Mouse (Mus musculus) forebrain, embryonic 14.5 days (tissue): ENCODE data around the gene Nebl. TPM values are rescaled to one million over a fixed set of nuclear protein-coding genes. Genes with fewer than 3 reads are reported as not detected.

Experiments used
- ATAC-seq: fragments of 200-750 bp; cut with Nextera tagmentation; 2 replicates; pipeline ENCODE4 v1.8.0; 2017; ENCODE audit warnings: mild to moderate bottlenecking, moderate library complexity
- DNase-seq: peaks from one replicate; pipeline ENCODE4 v3.0.0-alpha.2; 2015; ENCODE audit warnings: low spot score
- H3K27ac ChIP-seq: fragments of 300-500 bp; sonication (generic); 2 replicates; pipeline ENCODE4 v1.5.1; 2014; ENCODE audit warnings: low read depth, mild to moderate bottlenecking, control low read depth, low read length, moderate library complexity
- H3K27me3 ChIP-seq: fragments of 300-500 bp; sonication (generic); replicated peaks from 2 replicates; pipeline ENCODE4 v1.6.1; 2014; ENCODE audit warnings: low read length, control low read depth, mixed read lengths; ENCODE audit not compliant: control insufficient read depth, insufficient read depth
- H3K36me3 ChIP-seq: fragments of 300-500 bp; sonication (generic); 2 replicates; pipeline ENCODE4 v1.6.1; 2014; ENCODE audit warnings: low read length, control low read depth; ENCODE audit not compliant: control insufficient read depth, insufficient read depth
- H3K4me1 ChIP-seq: fragments of 300-500 bp; sonication (generic); 2 replicates; pipeline ENCODE4 v1.6.1; 2014; ENCODE audit warnings: antibody characterized with exemption, low read length, control low read depth; ENCODE audit not compliant: control insufficient read depth, insufficient read depth
- H3K4me2 ChIP-seq: fragments of 300-500 bp; sonication (generic); 2 replicates; pipeline ENCODE4 v1.6.1; 2014; ENCODE audit warnings: mild to moderate bottlenecking, control low read depth, low read length
- H3K4me3 ChIP-seq: fragments of 300-500 bp; sonication (generic); 2 replicates; pipeline ENCODE4 v1.5.1; 2014; ENCODE audit warnings: low read depth, low read length, control low read depth
- H3K9ac ChIP-seq: fragments of 300-500 bp; sonication (generic); 2 replicates; pipeline ENCODE4 v1.6.1; 2014; ENCODE audit warnings: mild to moderate bottlenecking, low read length, control low read depth, moderate library complexity
- H3K9me3 ChIP-seq: fragments of 300-500 bp; sonication (generic); replicated peaks from 2 replicates; pipeline ENCODE4 v1.6.1; 2016; ENCODE audit warnings: low read length, control low read depth, mixed read lengths; ENCODE audit not compliant: control insufficient read depth
- WGBS: fragments of 180-500 bp; shearing (Covaris S2); extraction: QIAGEN DNeasy Blood & Tissue Kit; methylation state at CpG from one replicate; pipeline ENCODE4 v1.1.7; 2014; 5-methylcytosine and 5-hydroxymethylcytosine counted together
- polyA plus RNA-seq: library from polyadenylated mRNA; unstranded; fragments of >200 nt; fragmentation: Nextera tagmentation; extraction: Ambion mirVana; gene quantifications from 2 replicates; pipeline ENCODE4 v1.2.1, GENCODE M21; 2014

The Nebl gene
- 3.5 and 5.8 TPM in 2 replicates for polyA plus RNA-seq

GRCm38 (mm10) chr2:17730957-17731830, at the start of gene Nebl:
Nebl (minus strand) TSS chr2:17731464.
- Histone ChIP-seq H3K4me2 (peak within 1 kb of the TSS; percentile 97), H3K9ac (peak within 1 kb of the TSS; percentile 73), H3K4me3 (peak within 1 kb of the TSS; percentile 63), H3K4me1 (peaks cover 9% of the 10 kb centered on the region), H3K9me3 (no peaks in the 10 kb centered on the region), H3K36me3 (no peaks in the 10 kb centered on the region), H3K27me3 (peaks cover 8% of the 10 kb centered on the region), H3K27ac (peak within 1 kb of the TSS; percentile 44; the same call in 1 of the 2 replicates)
- under 1% methylated on average over 59 of the region's 59 CpGs for WGBS
- ATAC-seq, result peak; percentile 89
- peak; percentile 76 for DNase-seq

GRCm38 (mm10) chr2:17770246-17770825, 39.1 kb upstream of the Nebl start:
- no peak overlapping the region for H3K4me2 ChIP-seq
- H3K4me3 ChIP-seq, result no peak overlapping the region
- no peak overlapping the region for H3K9ac ChIP-seq
- 82% methylated on average over 4 of the region's 4 CpGs for WGBS
- H3K9me3 ChIP-seq, result no peaks in the 10 kb centered on the region
- H3K27ac ChIP-seq, result no peak overlapping the region
- DNase-seq (peak; percentile 34), ATAC-seq (peak; percentile 32; the same call in 1 of the 2 replicates)
- H3K36me3 ChIP-seq, result no peaks in the 10 kb centered on the region
- H3K4me1 ChIP-seq, result no peaks in the 10 kb centered on the region
- H3K27me3 ChIP-seq, result no peaks in the 10 kb centered on the region

- H3K36me3 ChIP-seq, result no peaks in the 10 kb centered on the region
- DNase-seq, result no peak
- H3K4me1 ChIP-seq, result no peaks in the 10 kb centered on the region
- no peak overlapping the region for H3K9ac ChIP-seq
- no peaks in the 10 kb centered on the region for H3K27me3 ChIP-seq
- H3K4me3 ChIP-seq, result no peak overlapping the region
- ATAC-seq, result no peak
- no peak overlapping the region for H3K27ac ChIP-seq
- 85% methylated on average over 5 of the region's 5 CpGs for WGBS
- no peaks in the 10 kb centered on the region for H3K9me3 ChIP-seq
- H3K4me2 ChIP-seq, result no peak overlapping the region
These were observed 38.0 kb upstream of the Nebl start for GRCm38 (mm10) chr2:17769242-17769755.

DNA sequence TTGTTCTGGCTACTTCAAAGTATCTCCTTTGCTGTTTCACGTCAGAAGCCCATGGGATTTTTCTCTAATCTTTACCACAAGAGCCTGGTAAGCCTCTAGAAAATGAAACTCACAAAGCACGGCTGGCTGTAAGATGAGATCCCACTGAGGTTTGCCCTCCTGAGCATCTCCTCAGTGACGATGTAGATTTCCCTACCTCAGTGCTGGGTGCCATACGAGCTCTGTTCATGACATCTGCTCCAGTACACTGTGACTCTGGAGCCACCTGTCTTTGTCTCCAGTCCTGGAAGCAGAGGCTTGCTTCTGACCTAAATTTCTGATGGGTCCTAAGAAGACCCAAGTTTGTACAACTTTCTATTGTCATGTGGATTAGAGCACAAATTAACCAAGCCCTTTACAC, 25.0 kb upstream of the Nebl start:
- no peak overlapping the region for H3K4me3 ChIP-seq
- H3K9ac ChIP-seq, result no peak overlapping the region
- WGBS, result 55% methylated on average over 4 of the region's 4 CpGs
- no peaks in the 10 kb centered on the region for H3K36me3 ChIP-seq
- no peak overlapping the region for H3K27ac ChIP-seq
- no peak overlapping the region for H3K4me2 ChIP-seq
- DNase-seq (no peak), ATAC-seq (no peak)
- H3K4me1 ChIP-seq, result no peaks in the 10 kb centered on the region
- H3K27me3 ChIP-seq, result no peaks in the 10 kb centered on the region
- no peaks in the 10 kb centered on the region for H3K9me3 ChIP-seq

GRCm38 (mm10) chr2:17742051-17742763, 10.9 kb upstream of the Nebl start:
- Histone ChIP-seq H3K27ac (no peak overlapping the region), H3K4me3 (peak overlapping the region; percentile 11), H3K4me2 (peak overlapping the region; percentile 44), H3K27me3 (no peaks in the 10 kb centered on the region), H3K4me1 (no peaks in the 10 kb centered on the region), H3K9me3 (no peaks in the 10 kb centered on the region), H3K36me3 (no peaks in the 10 kb centered on the region), H3K9ac (no peak overlapping the region)
- 4% methylated on average over 11 of the region's 11 CpGs for WGBS
- ATAC-seq, result peak; percentile 72
- DNase-seq, result no peak

GRCm38 (mm10) chr2:17741555-17741954, 10.3 kb upstream of the Nebl start:
- no peaks in the 10 kb centered on the region for H3K4me1 ChIP-seq
- no peaks in the 10 kb centered on the region for H3K27me3 ChIP-seq
- no peaks in the 10 kb centered on the region for H3K36me3 ChIP-seq
- peak overlapping the region; percentile 44 for H3K4me2 ChIP-seq
- under 1% methylated on average over 16 of the region's 16 CpGs for WGBS
- H3K27ac ChIP-seq, result no peak overlapping the region
- H3K4me3 ChIP-seq, result peak overlapping the region; percentile 11
- peak; percentile 80 for DNase-seq
- peak; percentile 90 for ATAC-seq
- no peaks in the 10 kb centered on the region for H3K9me3 ChIP-seq
- no peak overlapping the region for H3K9ac ChIP-seq

GRCm38 (mm10) chr2:17740454-17740853, 9.2 kb upstream of the Nebl start:
- ATAC-seq (no peak), DNase-seq (no peak)
- Histone ChIP-seq H3K4me3 (no peak overlapping the region), H3K4me1 (no peaks in the 10 kb centered on the region), H3K9ac (no peak overlapping the region), H3K9me3 (no peaks in the 10 kb centered on the region), H3K27ac (no peak overlapping the region), H3K36me3 (no peaks in the 10 kb centered on the region), H3K27me3 (no peaks in the 10 kb centered on the region), H3K4me2 (no peak overlapping the region)
- WGBS, result 48% methylated on average over 2 of the region's 2 CpGs

DNA sequence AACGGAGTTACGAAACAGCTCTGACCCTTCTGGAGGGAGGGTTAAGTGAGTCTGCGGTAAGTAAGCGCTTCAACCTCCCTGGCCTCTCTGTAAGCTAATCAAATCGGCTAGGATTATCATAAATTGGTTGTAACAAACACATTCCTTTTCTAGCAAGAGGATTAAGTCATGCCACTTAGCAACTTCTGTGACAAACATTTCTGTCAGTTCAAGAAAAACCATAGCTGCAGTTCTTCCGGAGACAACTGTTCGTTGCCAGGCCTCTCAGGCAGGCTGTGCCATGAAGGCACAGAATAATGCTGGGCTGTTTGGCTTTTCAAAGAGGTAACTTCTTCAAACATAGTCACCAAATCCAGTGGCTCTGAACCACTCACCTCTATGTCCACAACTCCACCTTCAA, 946 bp upstream of the Nebl start:
- no peaks in the 10 kb centered on the region for H3K36me3 ChIP-seq
- 26% methylated on average over 7 of the region's 7 CpGs for WGBS
- H3K4me1 ChIP-seq, result peaks cover 9% of the 10 kb centered on the region
- peak overlapping the region; percentile 97 for H3K4me2 ChIP-seq
- H3K27me3 ChIP-seq, result peaks cover 8% of the 10 kb centered on the region
- DNase-seq (peak; percentile 12), ATAC-seq (no peak)
- H3K4me3 ChIP-seq, result no peak overlapping the region
- H3K27ac ChIP-seq, result no peak overlapping the region
- no peaks in the 10 kb centered on the region for H3K9me3 ChIP-seq
- no peak overlapping the region for H3K9ac ChIP-seq
